Mouse (Mus musculus) forebrain, embryonic 14.5 days (tissue): ENCODE measurements around the gene Hmmr. TPM values are rescaled to one million over a fixed set of nuclear protein-coding genes. Genes with fewer than 3 reads are reported as not detected.

Experiments used
- ATAC-seq: fragments of 200-750 bp; cut with Nextera tagmentation; 2 replicates; pipeline ENCODE4 v1.8.0; 2017; ENCODE audit warnings: mild to moderate bottlenecking, moderate library complexity
- DNase-seq: peaks from one replicate; pipeline ENCODE4 v3.0.0-alpha.2; 2015; ENCODE audit warnings: low spot score
- H3K27ac ChIP-seq: fragments of 300-500 bp; sonication (generic); 2 replicates; pipeline ENCODE4 v1.5.1; 2014; ENCODE audit warnings: low read depth, mild to moderate bottlenecking, control low read depth, low read length, moderate library complexity
- H3K27me3 ChIP-seq: fragments of 300-500 bp; sonication (generic); replicated peaks from 2 replicates; pipeline ENCODE4 v1.6.1; 2014; ENCODE audit warnings: low read length, control low read depth, mixed read lengths; ENCODE audit not compliant: control insufficient read depth, insufficient read depth
- H3K36me3 ChIP-seq: fragments of 300-500 bp; sonication (generic); 2 replicates; pipeline ENCODE4 v1.6.1; 2014; ENCODE audit warnings: low read length, control low read depth; ENCODE audit not compliant: control insufficient read depth, insufficient read depth
- H3K4me1 ChIP-seq: fragments of 300-500 bp; sonication (generic); 2 replicates; pipeline ENCODE4 v1.6.1; 2014; ENCODE audit warnings: antibody characterized with exemption, low read length, control low read depth; ENCODE audit not compliant: control insufficient read depth, insufficient read depth
- H3K4me2 ChIP-seq: fragments of 300-500 bp; sonication (generic); 2 replicates; pipeline ENCODE4 v1.6.1; 2014; ENCODE audit warnings: mild to moderate bottlenecking, control low read depth, low read length
- H3K4me3 ChIP-seq: fragments of 300-500 bp; sonication (generic); 2 replicates; pipeline ENCODE4 v1.5.1; 2014; ENCODE audit warnings: low read depth, low read length, control low read depth
- H3K9ac ChIP-seq: fragments of 300-500 bp; sonication (generic); 2 replicates; pipeline ENCODE4 v1.6.1; 2014; ENCODE audit warnings: mild to moderate bottlenecking, low read length, control low read depth, moderate library complexity
- H3K9me3 ChIP-seq: fragments of 300-500 bp; sonication (generic); replicated peaks from 2 replicates; pipeline ENCODE4 v1.6.1; 2016; ENCODE audit warnings: low read length, control low read depth, mixed read lengths; ENCODE audit not compliant: control insufficient read depth
- WGBS: fragments of 180-500 bp; shearing (Covaris S2); extraction: QIAGEN DNeasy Blood & Tissue Kit; methylation state at CpG from one replicate; pipeline ENCODE4 v1.1.7; 2014; 5-methylcytosine and 5-hydroxymethylcytosine counted together
- polyA plus RNA-seq: library from polyadenylated mRNA; unstranded; fragments of >200 nt; fragmentation: Nextera tagmentation; extraction: Ambion mirVana; gene quantifications from 2 replicates; pipeline ENCODE4 v1.2.1, GENCODE M21; 2014

The Hmmr gene
- polyA plus RNA-seq, 1 experiment from 2014 or later: 21.1 TPM

DNA sequence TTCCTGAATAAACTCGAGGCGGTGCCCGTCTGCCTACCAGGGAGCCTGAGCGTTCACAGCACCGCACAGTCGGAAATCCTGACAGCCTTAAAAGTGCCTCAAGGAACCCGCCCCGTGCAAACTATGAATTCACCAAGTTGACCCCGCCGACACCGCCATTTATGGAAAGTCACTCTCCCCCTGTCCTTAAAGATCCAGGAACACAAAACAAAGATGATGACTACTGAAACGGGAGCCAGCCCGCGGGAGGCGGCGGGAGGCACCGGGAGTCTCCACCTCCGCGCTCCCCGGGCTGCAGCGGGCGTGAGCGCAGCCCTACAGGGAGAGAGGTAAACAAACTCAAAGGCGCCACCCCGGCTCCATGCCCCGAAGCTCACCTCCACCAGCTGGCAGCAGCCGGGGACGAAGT lies 41.1 kb downstream of the Hmmr start:
- Histone ChIP-seq H3K4me1 (peaks cover 27% of the 10 kb centered on the region), H3K9me3 (no peaks in the 10 kb centered on the region), H3K36me3 (peaks cover 4% of the 10 kb centered on the region), H3K27ac (peak overlapping the region; percentile 70; the same call in 1 of the 2 replicates), H3K4me2 (peak overlapping the region; percentile 92), H3K27me3 (no peaks in the 10 kb centered on the region), H3K9ac (peak overlapping the region; percentile 78), H3K4me3 (peak overlapping the region; percentile 71)
- ATAC-seq (peak; percentile 68), DNase-seq (peak; percentile 34)
- 0% methylated on average over 26 of the region's 28 CpGs for WGBS

DNA sequence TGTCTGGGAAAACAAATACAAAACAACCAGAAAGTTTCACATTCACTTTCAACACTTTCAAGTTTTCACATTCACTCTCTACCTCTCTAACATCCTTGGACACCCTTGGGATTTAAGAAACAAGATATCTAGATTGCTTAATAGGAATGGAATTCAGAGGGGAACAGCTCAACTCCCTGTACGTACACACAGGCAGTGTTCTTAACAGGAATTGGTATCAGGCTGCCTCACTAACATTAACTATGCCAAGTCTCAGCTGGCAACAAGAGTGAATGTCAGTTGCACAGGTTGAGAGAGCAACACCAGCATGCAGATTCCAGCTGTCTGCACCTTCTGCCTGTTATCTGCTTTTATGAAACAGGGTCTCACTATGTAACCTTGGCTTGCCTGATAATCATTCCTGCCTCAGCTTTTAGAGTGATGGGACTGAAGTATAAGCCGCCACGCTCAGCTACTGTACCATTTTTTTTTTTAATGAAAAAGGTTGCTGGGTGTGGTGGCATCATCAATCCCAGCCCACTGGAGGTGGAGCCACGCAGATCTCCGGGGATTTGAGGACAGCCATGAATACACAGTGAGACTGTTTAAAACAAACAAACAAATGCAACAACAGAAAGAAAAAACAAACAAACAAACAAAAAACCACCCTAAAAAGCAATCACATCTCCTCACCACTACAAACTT lies 42.6 kb downstream of the Hmmr start:
- Histone ChIP-seq H3K4me3 (no peak overlapping the region), H3K36me3 (peaks cover 17% of the 10 kb centered on the region), H3K9me3 (no peaks in the 10 kb centered on the region), H3K4me1 (peaks cover 27% of the 10 kb centered on the region), H3K27me3 (no peaks in the 10 kb centered on the region), H3K27ac (no peak overlapping the region), H3K9ac (peak overlapping the region; percentile 78; the same call in 1 of the 2 replicates), H3K4me2 (peak overlapping the region; percentile 92)
- no peak for ATAC-seq
- 54% methylated on average over 5 of the region's 5 CpGs for WGBS
- no peak for DNase-seq

DNA sequence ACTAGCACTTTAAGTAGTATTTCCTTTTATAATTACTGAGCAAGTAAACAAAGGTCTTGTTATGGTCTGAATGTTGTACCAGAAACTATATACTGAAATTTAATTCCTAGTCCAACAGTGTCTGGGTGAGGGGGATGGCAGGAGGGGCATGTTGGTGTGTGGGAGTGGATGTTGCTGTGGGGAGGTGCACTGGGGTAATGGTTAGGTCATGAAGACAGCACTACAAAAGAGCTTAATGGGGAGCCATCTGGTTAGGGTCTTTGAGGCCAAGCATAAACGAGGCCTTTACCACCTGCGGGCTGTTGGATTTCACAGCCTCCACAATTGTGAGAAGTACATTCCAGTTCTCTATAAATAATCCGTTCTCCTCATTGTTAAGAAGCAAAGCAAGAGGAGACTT lies 49.9 kb downstream of the Hmmr start:
- 37% methylated on average over 3 of the region's 3 CpGs for WGBS
- Histone ChIP-seq H3K36me3 (peaks cover 79% of the 10 kb centered on the region), H3K9ac (no peak overlapping the region), H3K27me3 (no peaks in the 10 kb centered on the region), H3K4me1 (no peaks in the 10 kb centered on the region), H3K27ac (no peak overlapping the region), H3K4me3 (no peak overlapping the region), H3K9me3 (no peaks in the 10 kb centered on the region), H3K4me2 (no peak overlapping the region)
- DNase-seq (no peak), ATAC-seq (no peak)

DNA sequence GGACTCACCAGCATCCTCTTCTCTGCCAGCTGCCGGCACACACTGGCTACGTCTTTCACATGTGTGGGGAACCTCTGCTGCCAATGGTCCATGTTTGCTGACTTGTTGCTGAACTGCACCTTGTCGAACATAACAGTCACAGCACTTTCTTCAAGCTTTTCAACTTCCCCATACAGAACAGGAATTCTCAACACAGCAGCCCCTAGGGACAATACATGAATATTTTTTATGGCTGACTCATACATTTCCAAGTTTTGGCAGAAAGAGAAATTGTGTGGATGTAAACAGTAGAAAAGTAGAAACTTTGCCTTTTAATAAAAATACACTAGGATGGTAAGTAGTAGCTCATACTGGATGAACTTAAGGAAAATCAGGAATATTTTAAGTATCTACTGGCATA lies 50.8 kb downstream of the Hmmr start:
- Histone ChIP-seq H3K36me3 (peaks cover 85% of the 10 kb centered on the region), H3K27me3 (no peaks in the 10 kb centered on the region)

DNA sequence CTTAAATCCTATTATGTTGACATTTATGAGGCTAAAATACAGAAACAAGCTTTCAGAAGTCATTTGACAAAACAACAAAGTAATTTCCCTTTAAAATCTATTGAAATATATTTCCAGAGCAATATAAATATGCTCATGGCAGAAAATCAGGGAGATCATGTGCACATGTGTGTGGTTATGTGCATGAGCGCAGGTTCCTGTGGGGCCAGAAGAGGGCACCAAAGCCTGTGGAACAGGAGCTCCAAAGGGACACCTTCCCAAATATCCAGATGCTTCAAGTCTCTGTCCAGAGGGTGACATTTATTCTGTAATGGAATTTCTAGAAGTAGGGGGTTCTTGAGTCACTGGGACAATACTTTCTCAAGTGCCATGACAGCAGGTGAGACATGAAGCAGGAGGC lies 56.1 kb downstream of the Hmmr start:
- Histone ChIP-seq H3K27me3 (no peaks in the 10 kb centered on the region), H3K27ac (no peak overlapping the region), H3K4me2 (no peak overlapping the region), H3K9ac (no peak overlapping the region), H3K9me3 (no peaks in the 10 kb centered on the region; the same call in 1 of the 2 replicates), H3K36me3 (peaks cover 46% of the 10 kb centered on the region), H3K4me3 (no peak overlapping the region), H3K4me1 (no peaks in the 10 kb centered on the region)
- DNase-seq (no peak), ATAC-seq (no peak)
- WGBS: 97% methylated on average over 1 of the region's 1 CpGs

More for the DNA sequence above, 50.8 kb downstream of the Hmmr start:
- no peak overlapping the region for H3K4me3 ChIP-seq
- 97% methylated on average over 3 of the region's 3 CpGs for WGBS
- DNase-seq (no peak), ATAC-seq (no peak)
- H3K9ac ChIP-seq: no peak overlapping the region
- no peaks in the 10 kb centered on the region; the same call in 1 of the 2 replicates for H3K9me3 ChIP-seq
- H3K4me1 ChIP-seq: no peaks in the 10 kb centered on the region
- no peak overlapping the region for H3K4me2 ChIP-seq
- H3K27ac ChIP-seq: no peak overlapping the region

DNA sequence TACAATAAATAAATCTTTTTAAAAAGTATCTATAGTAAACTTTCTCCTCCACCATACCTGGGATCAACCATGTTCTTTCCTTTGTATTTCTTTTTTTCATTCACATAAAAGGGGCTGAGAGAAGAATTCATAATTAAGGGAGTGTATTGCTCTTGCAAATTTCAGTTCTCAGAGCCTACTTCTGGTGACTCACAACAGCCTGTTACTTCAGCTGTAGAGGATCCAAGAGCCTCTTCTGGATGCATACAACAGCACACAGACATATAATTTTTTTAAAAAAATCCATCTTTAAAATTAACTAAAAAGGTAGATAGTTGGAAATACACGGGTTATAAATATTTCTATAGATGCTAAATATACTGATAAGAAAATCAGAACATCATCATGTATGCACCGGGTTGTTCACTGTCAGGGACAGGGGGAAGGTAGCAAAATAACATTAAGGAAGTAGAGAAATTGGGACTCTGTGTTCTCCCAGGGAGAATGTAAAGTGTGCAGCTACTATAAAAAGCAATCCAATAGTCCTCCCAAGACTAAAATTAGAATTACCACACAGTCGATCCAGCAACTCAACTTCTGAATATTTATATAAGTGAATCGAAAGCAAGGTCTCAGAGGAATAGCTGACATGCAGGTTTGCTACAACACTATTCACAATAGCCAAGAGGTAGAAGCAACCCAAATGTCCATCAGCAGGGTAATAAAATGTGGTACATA lies 58.0 kb downstream of the Hmmr start:
- H3K4me2 ChIP-seq: no peak overlapping the region
- no peak overlapping the region for H3K4me3 ChIP-seq
- no peaks in the 10 kb centered on the region for H3K4me1 ChIP-seq
- H3K9ac ChIP-seq: no peak overlapping the region
- no peaks in the 10 kb centered on the region for H3K27me3 ChIP-seq
- ATAC-seq: no peak
- 91% methylated on average over 4 of the region's 4 CpGs for WGBS
- H3K36me3 ChIP-seq: peaks cover 30% of the 10 kb centered on the region
- no peak overlapping the region for H3K27ac ChIP-seq
- no peak for DNase-seq
- no peaks in the 10 kb centered on the region; the same call in 1 of the 2 replicates for H3K9me3 ChIP-seq

Other genes with a start within 250 kb of the Hmmr start
- 86.4 and 89.2 TPM in 2 replicates for gene Mat2b, start 38.2 kb downstream of the Hmmr start, polyA plus RNA-seq
- gene Nudcd2, start 245 bp upstream of the Hmmr start, polyA plus RNA-seq: 87.3 and 98.2 TPM in 2 replicates
- gene Ccng1, start 21.9 kb upstream of the Hmmr start, polyA plus RNA-seq: 31.7 and 39.0 TPM in 2 replicates